8 mouse cellular contexts compared by ENCODE assay signal in the genomic region with DNA sequence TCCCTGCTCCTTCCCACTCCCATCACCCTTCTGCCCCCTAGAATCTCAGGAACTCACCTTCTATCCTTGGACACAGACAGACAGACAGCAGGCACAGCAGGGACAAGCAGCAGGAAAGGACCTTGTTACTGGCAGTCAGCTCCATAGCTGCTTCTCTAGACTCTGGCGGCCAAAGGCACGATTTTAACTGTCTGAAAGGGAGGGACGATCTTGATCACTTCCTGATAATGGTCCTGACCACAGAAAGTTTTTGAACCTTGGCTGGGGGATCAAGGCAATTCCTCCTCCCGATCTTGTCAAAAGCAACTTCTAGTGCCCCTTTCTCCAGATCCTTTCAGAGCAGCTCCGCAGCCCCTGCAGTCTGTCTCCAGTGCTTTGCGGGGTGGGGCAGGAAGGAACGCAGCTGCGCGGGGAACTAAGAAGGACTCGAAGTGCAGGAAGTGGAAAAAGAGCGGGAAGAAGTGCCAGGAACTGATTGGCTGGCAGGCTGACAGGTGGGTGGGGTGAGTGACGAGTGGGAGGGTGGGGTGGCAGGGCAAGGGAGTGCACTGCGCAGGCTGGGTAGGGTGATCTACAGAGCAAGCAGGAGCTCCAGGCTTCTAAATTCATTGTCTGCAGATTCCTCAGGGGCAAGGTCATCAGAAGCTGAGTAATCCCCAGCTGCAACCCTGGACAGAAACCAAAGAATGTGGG. TPM values are rescaled to one million over a fixed set of nuclear protein-coding genes. Genes with fewer than 3 reads are reported as not detected.
DNase-seq lines count a peak whose midpoint lies in the region; ATAC-seq and TF ChIP-seq lines count a peak whose summit lies in the region.

Gene Ulbp1, minus strand, starts transcription at position 442 of the 693 bp plus-strand sequence.

- H3K27me3 ChIP-seq in heart, embryonic 14.5 days (ENCODE audit: control insufficient read depth, insufficient read depth, low read length): no peaks in the 10 kb centered on the region
- no peaks in the 10 kb centered on the region for H3K27me3 ChIP-seq in limb, embryonic 15.5 days

- no peak within 1 kb of the TSS for H3K27ac ChIP-seq in ES-E14 (ENCODE audit: insufficient read depth, low read depth, low read length, poor library complexity, severe bottlenecking)
- H3K27ac ChIP-seq in heart, embryonic 14.5 days (replicated peaks in 1 of 2; ENCODE audit: control insufficient read depth in 1 of 2, insufficient read depth in 1 of 2, low read depth in 2 of 2, low read length in 2 of 2): peak within 1 kb of the TSS; percentile 12 to 62; a peak in 2 of 4 replicates
- H3K27ac ChIP-seq in limb, embryonic 15.5 days: no peak within 1 kb of the TSS

- 32% methylated on average over 13 of the region's 13 CpGs for WGBS in heart, embryonic 14.5 days
- WGBS in limb, embryonic 15.5 days: 60% methylated on average over 13 of the region's 13 CpGs

- peak; percentile 69 for DNase-seq in 3T3-L1 (ENCODE audit: low read depth, low spot score)
- no peak for DNase-seq in ES-E14 (ENCODE audit: low read depth, low spot score)
- peak; percentile 17 for DNase-seq in cerebellum, adult 9-10 months
- DNase-seq in thymus, postnatal 36 days: peak; percentile 84 to 88
- DNase-seq in left cerebral cortex, adult 9 months (ENCODE audit: low spot score in 2 of 2): no peak

- no peaks in the 10 kb centered on the region for H3K36me3 ChIP-seq in ES-E14 (ENCODE audit: control insufficient read depth, insufficient read depth, low read length, poor library complexity, severe bottlenecking)
- no peaks in the 10 kb centered on the region for H3K36me3 ChIP-seq in heart, embryonic 14.5 days (ENCODE audit: control insufficient read depth, insufficient read depth, low read length)
- no peaks in the 10 kb centered on the region for H3K36me3 ChIP-seq in limb, embryonic 15.5 days

- in situ Hi-C loops in ES-E14 (cut with MboI; ENCODE audit: low sequenced_read_pairs in 2 of 2, unreplicated experiment in 2 of 2): no loop called here

- peak within 1 kb of the TSS; percentile 45 for H3K9ac ChIP-seq in ES-E14 (ENCODE audit: insufficient read depth, low read depth, low read length, poor library complexity, severe bottlenecking)
- peak within 1 kb of the TSS; percentile 27 for H3K9ac ChIP-seq in heart, embryonic 14.5 days (ENCODE audit: low read length)
- no peak within 1 kb of the TSS for H3K9ac ChIP-seq in limb, embryonic 15.5 days

- H3K9me3 ChIP-seq in ES-E14 (ENCODE audit: control insufficient read depth, insufficient read depth, low read depth, low read length): no peaks in the 10 kb centered on the region
- no peaks in the 10 kb centered on the region for H3K9me3 ChIP-seq in heart, embryonic 14.5 days (ENCODE audit: control insufficient read depth, low read length)
- H3K9me3 ChIP-seq in limb, embryonic 15.5 days: no peaks in the 10 kb centered on the region

- ATAC-seq in heart, embryonic 14.5 days (ENCODE audit: insufficient number of reproducible peaks, insufficient read depth, low FRiP score, low read depth): peak; percentile 87
- ATAC-seq in limb, embryonic 15.5 days (ENCODE audit: insufficient number of reproducible peaks, low FRiP score, low TSS enrichment, low read depth): no peak
- peak; percentile 58; the same call in 1 of the 2 replicates for ATAC-seq in neutrophil, adult 5-6 weeks (ENCODE audit: extremely low read depth, insufficient number of reproducible peaks, low FRiP score, poor library complexity, severe bottlenecking)

- H3K4me3 ChIP-seq in ES-E14 (ENCODE audit: insufficient read depth in 1 of 2, low read depth in 1 of 2, low read length in 2 of 2, poor library complexity in 1 of 2, severe bottlenecking in 1 of 2): peak within 1 kb of the TSS; percentile 20 to 38
- peak within 1 kb of the TSS; percentile 32 to 47 for H3K4me3 ChIP-seq in heart, embryonic 14.5 days (ENCODE audit: control insufficient read depth in 1 of 2, insufficient read depth in 1 of 2, low read depth in 1 of 2, low read length in 2 of 2)
- H3K4me3 ChIP-seq in limb, embryonic 15.5 days: no peak within 1 kb of the TSS

- H3K4me2 ChIP-seq in heart, embryonic 14.5 days (ENCODE audit: low read length): peak within 1 kb of the TSS; percentile 59
- 0 out of 2 replicates have a peak within 1 kb of the TSS, but pooled peaks have one; percentile 17 for H3K4me2 ChIP-seq in limb, embryonic 15.5 days

- peaks cover 3 to 5% of the 10 kb centered on the region in 2 experiments; a peak in 3 of 4 replicates for H3K4me1 ChIP-seq in ES-E14 (ENCODE audit: control insufficient read depth in 2 of 2, insufficient read depth in 2 of 2, low read length in 2 of 2, poor library complexity in 1 of 2)
- peaks cover 0 to 5% of the 10 kb centered on the region in 2 experiments; a peak in 2 of 4 replicates for H3K4me1 ChIP-seq in heart, embryonic 14.5 days (ENCODE audit: control insufficient read depth in 2 of 2, insufficient read depth in 2 of 2, low read length in 2 of 2)
- H3K4me1 ChIP-seq in limb, embryonic 15.5 days: no peaks in the 10 kb centered on the region

TF ChIP-seq in ES-E14, 5 proteins besides CTCF, POLR2A, EP300 and RAD21:
- TF ChIP-seq ZNF384 (IDR thresholded peaks at IDR 0.05; ENCODE audit: low read depth, low read length) (no peak), MAFK (IDR thresholded peaks at IDR 0.05; ENCODE audit: insufficient read depth, low read depth, low read length) (no peak), ZC3H11A (IDR thresholded peaks at IDR 0.05; ENCODE audit: borderline replicate concordance, low read depth, low read length) (no peak), CHD2 (IDR thresholded peaks at IDR 0.05; ENCODE audit: low read depth, low read length) (no peak), HCFC1 (IDR thresholded peaks at IDR 0.05; ENCODE audit: borderline replicate concordance, insufficient read depth, low read length) (no peak)

RNA-seq across cellular contexts. Expression of gene Ulbp1, which starts in this region (rescaled TPM):
- total RNA-seq in ES-E14 (2012; rRNA removed): 11.2 and 23.6 TPM in 2 replicates
- polyA plus RNA-seq in heart, embryonic 14.5 days (2014; fragmentation: Nextera tagmentation; extraction: Ambion mirVana): 7.9 and 9.0 TPM in 2 replicates
- polyA plus RNA-seq in limb, embryonic 15.5 days (2015; fragmentation: Nextera tagmentation; extraction: Ambion mirVana): 2.1 and 2.6 TPM in 2 replicates
- total RNA-seq in neutrophil, adult 5-6 weeks (2017): 5.1 and 7.4 TPM in 2 replicates

Comparison
In these comparisons a context has a peak if more than half of its experiments do, and no peak if none do; other contexts are left out.
1. DNase-seq: peak in 3T3-L1 (single experiment), cerebellum, adult 9-10 months (single experiment) and thymus, postnatal 36 days (2 of 2); none in ES-E14 (single experiment) and left cerebral cortex, adult 9 months (0 of 2).
2. H3K27ac ChIP-seq: peak in heart, embryonic 14.5 days (2 of 2); none in ES-E14 (single experiment) and limb, embryonic 15.5 days (single experiment).